Mouse (Mus musculus) spleen, postnatal 36 days (tissue): Measurements from ENCODE around the gene Gm20388.
A peak's percentile ranks its signal among the peaks of the same experiment; 100 is the strongest.
"Not testable (repeated sequence)": the region's sequence is repeated elsewhere in the genome, so short reads cannot be mapped to it uniquely, and the experiment has no call there.

Experiments
- DNase-seq, 2 experiments: peaks; one replicate each; pipeline ENCODE4 v3.0.0; 2022; ENCODE audit warnings: low spot score in 2 of 2, mixed read lengths in 1 of 2

The Gm20388 gene

GRCm38 (mm10) chr8:122304058-122304457 lies 2393.4 kb downstream of the Gm20388 start:
- peak in 1 of 2 experiments; percentile 47 for DNase-seq

DNA sequence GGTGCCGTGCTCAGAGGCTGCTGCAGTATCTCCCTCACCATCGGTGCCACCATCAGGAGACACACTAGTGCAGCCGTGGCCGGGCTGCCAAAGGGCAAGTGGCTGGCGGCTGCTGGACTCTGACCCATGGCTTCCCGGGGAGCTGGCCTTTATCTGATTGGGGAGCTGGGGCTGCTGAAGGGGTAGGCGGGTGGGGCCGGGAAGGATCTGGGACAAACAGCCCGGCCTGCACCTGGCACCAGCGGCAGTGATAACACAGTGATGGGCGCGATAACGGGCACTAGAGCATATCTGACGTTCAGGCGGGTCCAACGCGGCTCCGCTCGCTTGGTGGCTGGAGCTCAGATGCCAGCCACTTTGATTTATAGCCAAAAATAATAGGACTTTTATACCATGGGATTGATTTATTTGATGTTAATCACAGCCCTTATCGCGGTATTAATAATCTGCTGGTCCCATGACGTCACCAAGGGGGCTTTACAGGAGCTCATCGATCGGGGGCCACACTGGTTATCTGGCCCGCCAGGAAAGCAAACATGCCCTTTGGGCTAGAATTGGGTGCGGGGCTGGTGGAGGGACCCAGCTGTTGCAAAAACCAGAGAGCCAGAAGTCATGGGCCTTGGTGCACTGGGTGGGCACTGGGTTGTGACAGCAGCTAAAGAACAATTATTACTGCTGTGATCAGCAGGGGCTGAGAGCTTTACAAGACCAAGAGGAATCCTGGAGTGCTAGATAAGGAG lies 2396.2 kb downstream of the Gm20388 start:
- no peak for DNase-seq

DNA sequence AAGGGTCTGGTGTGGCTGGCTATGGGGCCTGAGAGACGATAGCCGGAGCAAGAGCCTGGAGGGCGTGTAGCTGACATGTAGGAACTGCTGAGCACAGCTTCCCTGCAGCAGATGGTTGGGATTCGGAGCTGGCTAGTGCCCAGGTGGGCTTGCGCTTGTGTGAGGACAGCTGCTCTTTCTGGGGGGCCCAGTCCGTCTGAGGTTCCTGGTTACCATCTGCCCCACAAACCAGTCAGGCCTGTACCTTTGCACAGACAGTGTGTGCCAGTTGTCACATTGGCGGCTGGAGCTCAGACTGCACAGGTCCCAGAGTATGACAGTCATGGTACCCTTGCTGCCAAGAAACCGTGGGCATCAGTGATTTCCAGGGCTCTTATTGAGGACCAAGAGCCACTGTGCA lies 2397.2 kb downstream of the Gm20388 start:
- DNase-seq: no peak

- peak; percentile 72 to 81 for DNase-seq
Measured at GRCm38 (mm10) chr8:122309272-122309671, 2398.6 kb downstream of the Gm20388 start.

- DNase-seq: no peak
Measured at GRCm38 (mm10) chr8:122311115-122311514, 2400.5 kb downstream of the Gm20388 start.

DNA sequence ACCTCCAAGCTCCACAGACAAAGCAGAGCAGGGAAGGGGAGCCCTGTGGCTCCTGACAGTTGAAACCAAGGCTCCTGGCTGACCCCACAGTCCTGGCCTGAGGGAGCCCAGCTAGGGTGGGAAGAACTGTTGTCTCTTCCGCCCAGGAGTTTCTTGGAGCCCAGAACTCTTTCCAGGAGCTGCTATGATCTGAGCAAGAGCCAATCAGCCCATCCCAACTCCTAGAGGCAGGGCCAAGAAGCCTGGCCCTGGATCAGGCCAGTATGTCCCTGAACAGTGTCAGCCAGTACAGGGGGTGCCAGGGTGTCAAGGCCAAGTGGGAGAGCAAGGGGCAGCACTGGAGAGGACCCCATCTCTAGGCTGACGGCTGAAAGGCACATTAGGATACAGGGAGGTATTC lies 2401.9 kb downstream of the Gm20388 start:
- no peak for DNase-seq

- DNase-seq: peak; percentile 52 to 59
Measured at GRCm38 (mm10) chr8:122313310-122313709, 2402.7 kb downstream of the Gm20388 start.

- DNase-seq: peak; percentile 50 to 58
Measured at GRCm38 (mm10) chr8:122314899-122315496, 2404.4 kb downstream of the Gm20388 start.

DNA sequence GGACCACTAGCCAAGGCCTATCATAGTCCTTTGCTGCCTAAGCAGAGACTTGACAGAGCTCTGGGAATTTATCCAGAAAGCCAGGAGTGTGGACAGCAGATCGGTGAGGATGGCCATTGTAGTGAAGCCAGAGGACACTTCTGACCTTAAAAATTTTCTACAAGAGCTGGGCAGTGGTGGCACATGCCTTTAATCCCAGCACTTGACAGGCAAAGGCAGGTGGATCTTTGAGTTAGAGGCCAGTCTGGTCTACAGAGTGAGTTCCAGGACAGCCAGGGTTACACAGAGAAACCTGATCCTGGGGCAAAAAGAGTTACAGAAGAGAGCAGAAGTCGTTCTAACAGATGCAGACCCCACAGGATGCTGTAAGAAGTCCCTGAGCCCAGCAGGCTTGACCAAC lies 2405.8 kb downstream of the Gm20388 start:
- no peak for DNase-seq

DNA sequence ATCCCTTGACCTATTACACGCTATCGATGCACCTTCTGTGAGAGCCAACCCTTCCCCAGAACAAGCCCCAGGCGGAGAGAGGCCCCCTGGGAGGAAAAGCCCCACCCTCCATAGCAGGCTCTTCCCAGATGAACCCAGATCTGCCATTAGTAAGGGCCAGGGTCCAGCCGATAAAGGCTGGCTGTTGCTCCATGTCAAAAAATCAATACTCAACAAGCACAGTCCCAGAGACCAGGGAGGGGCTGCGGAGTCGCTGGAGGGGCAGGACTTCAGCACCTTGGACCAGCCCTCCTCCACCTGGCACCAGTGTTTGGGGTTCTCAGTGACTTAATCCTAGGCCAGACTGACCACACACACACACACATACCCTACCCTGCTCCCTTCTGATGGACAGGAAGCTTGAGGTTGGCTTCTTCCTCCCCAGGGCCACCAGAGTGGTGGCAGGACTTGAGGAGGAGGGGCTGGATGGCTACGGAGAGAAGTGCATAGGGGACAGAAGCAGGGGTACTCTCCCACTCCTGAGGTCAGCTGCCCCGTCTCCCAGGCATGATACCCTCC lies 2407.4 kb downstream of the Gm20388 start:
- DNase-seq: no peak

DNA sequence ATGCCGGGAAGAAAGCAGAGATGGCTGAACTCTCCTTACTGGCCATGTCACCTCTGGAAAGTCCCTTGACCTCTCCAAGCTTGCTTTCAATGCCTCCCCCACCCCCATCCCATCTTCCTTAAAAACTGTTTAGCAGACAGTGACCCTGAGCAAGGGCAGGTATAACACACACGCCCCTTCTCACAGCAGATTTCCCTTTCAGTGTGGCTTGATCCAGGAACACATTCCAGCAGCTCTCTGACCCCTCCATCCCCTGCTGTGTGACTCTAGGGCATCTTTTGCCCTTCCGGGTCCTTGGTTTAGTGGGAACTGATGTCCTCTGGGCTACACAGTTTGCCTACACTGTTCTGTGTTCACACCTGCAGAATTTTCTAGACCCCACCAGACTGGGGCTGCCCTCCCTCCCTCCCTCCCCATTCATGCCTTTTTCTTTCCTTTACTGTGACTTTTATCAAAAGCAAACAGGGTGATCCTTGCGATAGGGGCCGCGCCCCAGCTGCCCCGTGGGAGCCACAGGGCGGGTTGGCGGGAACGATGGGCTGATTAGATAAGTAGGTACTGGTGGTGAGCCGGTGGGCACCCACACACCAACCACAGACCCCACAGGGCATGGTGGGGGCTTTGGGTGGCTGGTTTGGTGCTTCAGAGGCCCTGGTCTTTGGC lies 2408.5 kb downstream of the Gm20388 start:
- DNase-seq: peak in 1 of 2 experiments; percentile 52

DNA sequence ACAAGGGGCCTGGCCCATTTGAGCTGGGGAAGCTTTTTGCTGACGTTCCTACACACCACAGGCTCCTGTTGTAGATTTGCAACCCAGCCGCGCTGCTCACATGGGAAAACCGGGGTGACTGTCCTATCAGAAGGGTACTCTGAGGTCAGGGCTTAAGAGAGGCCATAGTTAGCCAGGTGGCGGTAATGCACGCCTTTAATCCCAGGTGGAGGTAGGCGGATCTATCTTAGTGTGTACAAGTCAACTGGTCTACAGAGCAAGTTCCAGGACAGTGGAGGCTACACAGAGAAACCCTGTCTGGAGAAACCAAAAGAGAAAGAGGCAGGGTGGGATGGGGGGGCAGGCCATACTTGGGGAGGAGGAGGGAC lies 2409.1 kb downstream of the Gm20388 start:
- no peak for DNase-seq

- DNase-seq: no peak
Measured at GRCm38 (mm10) chr8:122320541-122320940, 2409.9 kb downstream of the Gm20388 start.

DNA sequence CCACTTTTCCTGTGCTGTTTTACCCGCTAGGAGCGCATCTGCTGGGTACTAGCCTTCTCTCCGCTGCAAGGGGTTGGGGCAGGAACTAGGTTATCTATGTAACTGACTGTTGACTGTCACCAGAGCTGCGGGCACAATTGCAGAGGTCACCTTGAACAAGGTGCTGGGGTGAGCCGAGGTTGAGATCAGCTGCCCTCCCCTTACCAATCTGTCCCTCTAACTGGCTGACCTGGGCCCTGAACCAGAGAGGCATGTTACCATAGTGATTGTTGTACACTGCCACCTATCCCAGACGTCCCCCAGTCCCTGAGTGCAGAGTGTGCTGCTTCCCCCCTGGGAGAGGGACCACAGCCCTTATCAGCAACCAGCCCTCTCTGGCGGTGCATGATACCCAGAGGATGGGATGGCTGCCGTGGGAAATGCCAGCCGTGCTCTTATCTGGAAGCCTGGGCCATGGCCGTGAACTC lies 2410.8 kb downstream of the Gm20388 start:
- DNase-seq: peak; percentile 75 to 86

DNA sequence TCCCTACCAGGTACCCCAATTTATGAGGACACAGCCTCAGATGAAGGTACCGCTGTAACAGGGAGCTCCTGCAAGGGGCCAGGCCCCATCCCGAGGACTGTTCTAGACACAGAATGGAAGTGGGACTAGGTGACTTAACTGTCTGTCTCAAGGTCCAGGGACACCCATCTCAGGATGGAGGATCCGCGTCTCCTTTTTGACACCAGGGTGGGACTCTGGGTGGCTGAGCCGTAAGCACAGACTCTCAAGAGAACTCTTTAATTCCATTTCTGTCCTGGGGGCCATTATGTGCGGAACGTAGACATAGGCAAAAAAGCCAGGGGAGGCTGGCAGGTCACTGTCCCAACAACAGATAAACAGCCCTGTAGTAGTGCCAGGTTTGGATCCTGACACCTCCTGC lies 2411.5 kb downstream of the Gm20388 start:
- no peak for DNase-seq

DNA sequence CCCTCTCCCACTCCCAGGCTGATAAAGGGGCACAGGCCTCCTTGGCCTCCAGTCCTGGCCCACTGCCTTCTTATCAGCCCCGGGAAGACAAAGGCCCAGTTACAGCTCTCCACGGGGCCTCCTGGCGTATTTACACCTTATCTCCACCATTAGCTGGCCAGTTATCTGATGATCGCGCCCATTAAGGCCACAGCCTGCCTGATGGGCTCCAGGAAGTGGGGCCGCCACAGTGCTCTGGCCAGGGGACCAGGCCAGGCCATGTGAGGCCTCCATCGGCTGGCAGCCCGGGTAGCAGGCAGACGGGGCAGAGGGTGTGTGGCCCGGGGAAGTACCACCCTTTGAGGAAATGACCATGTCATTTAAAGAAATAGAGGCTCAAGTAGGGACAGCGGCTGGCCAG lies 2412.2 kb downstream of the Gm20388 start:
- peak in 1 of 2 experiments; percentile 46 for DNase-seq

- DNase-seq: not testable (repeated sequence)
Measured at GRCm38 (mm10) chr8:122323951-122324402, 2413.3 kb downstream of the Gm20388 start.

DNA sequence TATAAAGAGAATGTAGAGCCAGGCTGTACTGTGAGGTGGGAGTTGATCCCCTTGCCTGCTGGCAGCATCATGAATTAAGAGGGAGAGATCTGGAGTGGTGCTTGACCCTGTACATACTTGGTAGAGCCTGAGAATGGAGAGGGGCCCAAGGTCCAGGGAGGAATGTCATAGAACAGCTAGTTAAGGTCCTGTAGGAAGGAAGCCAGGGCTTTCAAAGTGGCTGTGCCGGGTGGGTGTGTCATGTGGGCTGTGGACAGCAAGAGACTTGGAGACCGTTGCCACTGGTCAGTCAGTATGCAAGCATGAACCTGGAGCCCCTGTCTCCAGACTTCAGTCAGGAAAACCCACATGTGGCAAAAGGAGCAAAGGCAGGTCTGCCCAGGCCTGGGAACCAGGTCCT lies 2414.6 kb downstream of the Gm20388 start:
- no peak for DNase-seq

- DNase-seq: no peak
Measured at GRCm38 (mm10) chr8:122326114-122326542, 2415.5 kb downstream of the Gm20388 start.

DNA sequence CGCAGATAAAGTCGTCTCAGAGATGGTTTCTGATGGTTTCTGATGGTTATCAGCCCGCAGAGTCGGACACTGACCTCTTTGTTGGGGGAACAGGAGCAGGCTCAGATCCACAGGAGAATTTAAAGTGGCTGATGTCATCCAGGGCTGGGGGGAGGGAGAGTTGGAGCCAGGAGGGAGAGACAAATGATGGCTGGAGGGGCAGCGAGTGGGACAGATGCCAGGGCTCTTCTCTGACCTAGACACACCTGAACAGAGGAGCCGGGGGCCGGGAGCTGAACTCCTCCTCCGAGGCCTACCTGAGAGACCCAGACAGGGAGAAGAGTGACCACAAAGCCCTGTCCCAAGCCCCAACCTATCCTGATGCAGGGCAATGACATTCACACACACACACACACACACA lies 2418.4 kb downstream of the Gm20388 start:
- DNase-seq: no peak

DNA sequence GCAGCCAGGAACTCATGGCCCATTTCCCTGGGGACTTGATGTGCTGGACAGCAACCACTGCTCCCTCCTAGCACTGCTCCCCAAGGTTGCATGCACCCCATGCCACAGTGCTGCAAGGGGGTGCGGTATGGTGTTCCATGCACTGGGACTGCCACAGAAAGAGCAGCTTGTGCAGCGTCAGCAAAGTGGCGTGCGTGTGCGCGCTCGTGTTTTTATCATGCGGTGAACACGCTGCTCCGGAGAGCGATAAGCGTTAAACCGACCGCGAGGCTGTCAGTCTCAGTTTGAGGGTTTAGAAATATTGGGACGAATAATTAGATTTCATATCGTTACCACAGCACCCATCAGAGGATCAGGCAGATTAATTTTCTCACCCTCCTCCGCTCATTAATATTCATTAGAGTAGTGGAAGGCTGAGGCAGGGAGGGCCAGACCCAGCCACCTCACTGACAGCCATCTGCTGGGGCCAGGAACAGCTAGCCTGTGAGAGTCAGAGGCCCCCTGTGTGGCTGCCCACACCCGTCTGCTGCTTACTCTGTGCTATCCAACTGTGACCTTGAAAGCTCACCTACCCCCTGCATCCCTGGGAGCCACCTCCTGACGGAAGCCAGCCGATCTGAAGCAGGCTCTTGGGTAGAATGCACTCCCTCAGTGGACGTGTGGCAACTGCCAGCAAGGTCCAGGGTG lies 2419.1 kb downstream of the Gm20388 start:
- no peak for DNase-seq
